Mouse (Mus musculus) bone marrow macrophage, adult 2 months (primary cell): ENCODE data around the gene Nsd2. TPM values are rescaled to one million over a fixed set of nuclear protein-coding genes. Genes with fewer than 3 reads are reported as not detected.
A peak's percentile ranks its signal among the peaks of the same experiment; 100 is the strongest.
"Not testable (repeated sequence)": the region's sequence is repeated elsewhere in the genome, so short reads cannot be mapped to it uniquely, and the experiment has no call there.

Experiments used
- H3K27ac ChIP-seq: 2 replicates; pipeline ENCODE4 v1.5.1; 2012; ENCODE audit warnings: low read depth, low read length; ENCODE audit not compliant: insufficient read depth
- H3K4me1 ChIP-seq: 2 replicates; pipeline ENCODE4 v1.6.1; 2012; ENCODE audit warnings: low read length; ENCODE audit not compliant: control insufficient read depth, insufficient read depth
- H3K4me3 ChIP-seq: 2 replicates; pipeline ENCODE4 v1.5.1; 2012; ENCODE audit warnings: mild to moderate bottlenecking, low read length, moderate library complexity; ENCODE audit not compliant: insufficient read depth
- CTCF ChIP-seq: IDR thresholded peaks from 2 replicates; pipeline ENCODE4 v1.5.1; 2012; ENCODE audit warnings: low read depth, mild to moderate bottlenecking, low read length, moderate library complexity
- POLR2A ChIP-seq: IDR thresholded peaks from 2 replicates; pipeline ENCODE4 v1.6.1; 2012; ENCODE audit warnings: mild to moderate bottlenecking, low read depth, low read length, borderline replicate concordance
- polyA plus RNA-seq: library from polyadenylated mRNA; stranded (reverse); fragments of >200 nt; gene quantifications from 2 replicates; pipeline ENCODE4 v1.2.4, GENCODE M21; 2012; ENCODE audit not compliant: missing spikeins, insufficient read depth, insufficient read length

The Nsd2 gene
- polyA plus RNA-seq, 1 experiment = 41.1 TPM

GRCm38 (mm10) chr5:33900101-33900500 is 79.6 kb downstream of the Nsd2 start:
- Histone ChIP-seq H3K4me3 (no peak overlapping the region), H3K27ac (no peak overlapping the region), H3K4me1 (no peaks in the 10 kb centered on the region)
- no peak for TF ChIP-seq CTCF

- TF ChIP-seq CTCF (no peak), POLR2A (no peak)
- no peak overlapping the region for H3K4me3 ChIP-seq
- H3K27ac ChIP-seq = no peak overlapping the region
- no peaks in the 10 kb centered on the region for H3K4me1 ChIP-seq
Measured at GRCm38 (mm10) chr5:33900701-33901263, 80.3 kb downstream of the Nsd2 start.

GRCm38 (mm10) chr5:33901278-33901677 is 80.8 kb downstream of the Nsd2 start:
- H3K27ac ChIP-seq = no peak overlapping the region
- TF ChIP-seq CTCF (no peak), POLR2A (no peak)
- H3K4me1 ChIP-seq = no peaks in the 10 kb centered on the region
- H3K4me3 ChIP-seq = no peak overlapping the region

- Histone ChIP-seq H3K4me3 (no peak overlapping the region), H3K27ac (no peak overlapping the region), H3K4me1 (no peaks in the 10 kb centered on the region)
- no peak for TF ChIP-seq CTCF
- no peak for TF ChIP-seq POLR2A
Measured at GRCm38 (mm10) chr5:33902696-33903095, 82.2 kb downstream of the Nsd2 start.

- Histone ChIP-seq H3K27ac (no peak overlapping the region), H3K4me3 (no peak overlapping the region), H3K4me1 (no peaks in the 10 kb centered on the region)
- TF ChIP-seq CTCF (no peak), POLR2A (no peak)
Measured at GRCm38 (mm10) chr5:33903176-33903575, 82.7 kb downstream of the Nsd2 start.

GRCm38 (mm10) chr5:33915031-33915430 is 94.5 kb downstream of the Nsd2 start:
- not testable (repeated sequence) for H3K27ac ChIP-seq, H3K4me1 ChIP-seq, H3K4me3 ChIP-seq

GRCm38 (mm10) chr5:33916616-33917015 is 96.1 kb downstream of the Nsd2 start:
- H3K27ac ChIP-seq = not testable (repeated sequence)
- peaks cover 12% of the 10 kb centered on the region for H3K4me1 ChIP-seq

GRCm38 (mm10) chr5:33919466-33919865 is 98.9 kb downstream of the Nsd2 start:
- TF ChIP-seq POLR2A (no peak), CTCF (no peak)
- no peak overlapping the region for H3K27ac ChIP-seq
- H3K4me1 ChIP-seq = peaks cover 22% of the 10 kb centered on the region
- H3K4me3 ChIP-seq = no peak overlapping the region

More at GRCm38 (mm10) chr5:33916616-33917015, 96.1 kb downstream of the Nsd2 start:
- H3K4me3 ChIP-seq = not testable (repeated sequence)

- Histone ChIP-seq H3K27ac (no peak overlapping the region), H3K4me3 (no peak overlapping the region), H3K4me1 (peaks cover 22% of the 10 kb centered on the region)
- TF ChIP-seq POLR2A = no peak
- TF ChIP-seq CTCF = no peak
Measured at GRCm38 (mm10) chr5:33920037-33920436, 99.5 kb downstream of the Nsd2 start.

GRCm38 (mm10) chr5:33920924-33921323 is 100.4 kb downstream of the Nsd2 start:
- Histone ChIP-seq H3K27ac (peak overlapping the region; percentile 60), H3K4me1 (peaks cover 22% of the 10 kb centered on the region), H3K4me3 (no peak overlapping the region)
- TF ChIP-seq POLR2A = no peak
- no peak for TF ChIP-seq CTCF
